Mouse (Mus musculus) urinary bladder, postnatal 25 days (tissue): ENCODE results near the gene Zfp668.

ENCODE experiments used
- DNase-seq: peaks from one replicate; pipeline ENCODE4 v3.0.0; 2022; ENCODE audit warnings: low spot score

Zfp668 gene

GRCm38 (mm10) chr7:127894480-127894879 is 17.9 kb upstream of the Zfp668 start:
- no peak for DNase-seq

- DNase-seq: no peak
Measured at GRCm38 (mm10) chr7:127890798-127891197, 14.2 kb upstream of the Zfp668 start, which contains the start of gene Prss53. Gene Prss53, minus strand, starts transcription at chr7:127890970.

- DNase-seq: no peak
Measured at GRCm38 (mm10) chr7:127888821-127889220, 12.2 kb upstream of the Zfp668 start.

- DNase-seq: no peak
Measured at GRCm38 (mm10) chr7:127887781-127888180, 11.2 kb upstream of the Zfp668 start.

- no peak for DNase-seq
Measured at GRCm38 (mm10) chr7:127887191-127887590, 10.6 kb upstream of the Zfp668 start.

GRCm38 (mm10) chr7:127886551-127886950 is 9.9 kb upstream of the Zfp668 start:
- DNase-seq: no peak

- DNase-seq: peak; percentile 51
Measured at GRCm38 (mm10) chr7:127885951-127886350, 9.3 kb upstream of the Zfp668 start.

GRCm38 (mm10) chr7:127880431-127880830 is 3.8 kb upstream of the Zfp668 start:
- DNase-seq: no peak

- DNase-seq: no peak
Measured at GRCm38 (mm10) chr7:127879301-127879700, 2.7 kb upstream of the Zfp668 start.

- peak; percentile 64 for DNase-seq
Measured at GRCm38 (mm10) chr7:127876041-127876466, 574 bp downstream of the Zfp668 start, which contains the start of gene Zfp646. Gene Zfp646, plus strand, starts transcription at chr7:127876221.

GRCm38 (mm10) chr7:127875627-127876001 is 1.0 kb downstream of the Zfp668 start:
- DNase-seq: peak; percentile 80

- DNase-seq: no peak
Measured at GRCm38 (mm10) chr7:127874812-127875626, 1.6 kb downstream of the Zfp668 start.

GRCm38 (mm10) chr7:127870136-127870821 is 6.3 kb downstream of the Zfp668 start:
- no peak for DNase-seq

GRCm38 (mm10) chr7:127869149-127869810 is 7.3 kb downstream of the Zfp668 start:
- DNase-seq: no peak

GRCm38 (mm10) chr7:127867641-127868040 is 9.0 kb downstream of the Zfp668 start:
- no peak for DNase-seq

- no peak for DNase-seq
Measured at GRCm38 (mm10) chr7:127866434-127866833, 10.2 kb downstream of the Zfp668 start.

GRCm38 (mm10) chr7:127858258-127858657 is 18.4 kb downstream of the Zfp668 start:
- DNase-seq: no peak

GRCm38 (mm10) chr7:127850906-127851305 is 25.7 kb downstream of the Zfp668 start:
- no peak for DNase-seq

- no peak for DNase-seq
Measured at GRCm38 (mm10) chr7:127849973-127850875, 26.4 kb downstream of the Zfp668 start.

- DNase-seq: peak; percentile 68
Measured at GRCm38 (mm10) chr7:127842001-127842718, 34.5 kb downstream of the Zfp668 start.
